Mouse (Mus musculus): Measurements from ENCODE around the gene Fyn. TPM values are rescaled to one million over a fixed set of nuclear protein-coding genes. Genes with fewer than 3 reads are reported as not detected.

Gene Fyn
- polyA plus RNA-seq, 1 experiment from 2014 or later: 32.6 TPM

GRCm38 (mm10) chr10:39566901-39567300 lies 198.2 kb downstream of the Fyn start:
- ATAC-seq (ENCODE audit: low FRiP score, low TSS enrichment): no peak
- no peaks in the 10 kb centered on the region for H3K36me3 ChIP-seq (ENCODE audit: control insufficient read depth, insufficient read depth, low read length)
- H3K9ac ChIP-seq (ENCODE audit: low read depth, low read length): no peak overlapping the region
- WGBS: 86% methylated on average over 12 of the region's 12 CpGs
- no peak overlapping the region for H3K4me3 ChIP-seq (ENCODE audit: low read length)
- H3K9me3 ChIP-seq (ENCODE audit: control insufficient read depth, low read length): no peaks in the 10 kb centered on the region
- no peak overlapping the region for H3K27ac ChIP-seq (ENCODE audit: low read depth, low read length)
- peaks cover 30% of the 10 kb centered on the region for H3K4me1 ChIP-seq (ENCODE audit: control insufficient read depth, insufficient read depth, low read length)
- no peak overlapping the region for H3K4me2 ChIP-seq (replicated peaks; ENCODE audit: low read depth, low read length)
- H3K27me3 ChIP-seq (ENCODE audit: control insufficient read depth, insufficient read depth, low read length): no peaks in the 10 kb centered on the region

GRCm38 (mm10) chr10:39568991-39569390 lies 200.3 kb downstream of the Fyn start:
- Histone ChIP-seq H3K4me2 (replicated peaks; ENCODE audit: low read depth, low read length) (no peak overlapping the region), H3K9me3 (ENCODE audit: control insufficient read depth, low read length) (no peaks in the 10 kb centered on the region), H3K4me1 (ENCODE audit: control insufficient read depth, insufficient read depth, low read length) (peaks cover 23% of the 10 kb centered on the region), H3K4me3 (ENCODE audit: low read length) (no peak overlapping the region), H3K27me3 (ENCODE audit: control insufficient read depth, insufficient read depth, low read length) (no peaks in the 10 kb centered on the region), H3K9ac (ENCODE audit: low read depth, low read length) (no peak overlapping the region), H3K27ac (ENCODE audit: low read depth, low read length) (peak overlapping the region; percentile 14; the same call in 1 of the 2 replicates), H3K36me3 (ENCODE audit: control insufficient read depth, insufficient read depth, low read length) (no peaks in the 10 kb centered on the region)
- ATAC-seq (ENCODE audit: low FRiP score, low TSS enrichment): no peak
- WGBS: 24% methylated on average over 4 of the region's 4 CpGs

- H3K36me3 ChIP-seq (ENCODE audit: control insufficient read depth, insufficient read depth, low read length): no peaks in the 10 kb centered on the region
- H3K27ac ChIP-seq (ENCODE audit: low read depth, low read length): peak overlapping the region; percentile 57
- H3K4me2 ChIP-seq (replicated peaks; ENCODE audit: low read depth, low read length): no peak overlapping the region
- 44% methylated on average over 7 of the region's 7 CpGs for WGBS
- H3K9ac ChIP-seq (ENCODE audit: low read depth, low read length): no peak overlapping the region
- H3K4me3 ChIP-seq (ENCODE audit: low read length): no peak overlapping the region
- no peaks in the 10 kb centered on the region for H3K27me3 ChIP-seq (ENCODE audit: control insufficient read depth, insufficient read depth, low read length)
- ATAC-seq (ENCODE audit: low FRiP score, low TSS enrichment): no peak
- H3K4me1 ChIP-seq (ENCODE audit: control insufficient read depth, insufficient read depth, low read length): peaks cover 22% of the 10 kb centered on the region
- no peaks in the 10 kb centered on the region for H3K9me3 ChIP-seq (ENCODE audit: control insufficient read depth, low read length)
These were observed 202.4 kb downstream of the Fyn start for GRCm38 (mm10) chr10:39571011-39571410.

- no peaks in the 10 kb centered on the region for H3K9me3 ChIP-seq (ENCODE audit: control insufficient read depth, low read length)
- no peak overlapping the region for H3K27ac ChIP-seq (ENCODE audit: low read depth, low read length)
- H3K4me3 ChIP-seq (ENCODE audit: low read length): no peak overlapping the region
- ATAC-seq (ENCODE audit: low FRiP score, low TSS enrichment): no peak
- no peak overlapping the region for H3K4me2 ChIP-seq (replicated peaks; ENCODE audit: low read depth, low read length)
- H3K9ac ChIP-seq (ENCODE audit: low read depth, low read length): no peak overlapping the region
- no peaks in the 10 kb centered on the region for H3K36me3 ChIP-seq (ENCODE audit: control insufficient read depth, insufficient read depth, low read length)
- no peaks in the 10 kb centered on the region for H3K27me3 ChIP-seq (ENCODE audit: control insufficient read depth, insufficient read depth, low read length)
- 32% methylated on average over 9 of the region's 9 CpGs for WGBS
- peaks cover 22% of the 10 kb centered on the region for H3K4me1 ChIP-seq (ENCODE audit: control insufficient read depth, insufficient read depth, low read length)
These were observed 203.5 kb downstream of the Fyn start for GRCm38 (mm10) chr10:39572050-39572671.

- no peak overlapping the region for H3K9ac ChIP-seq (ENCODE audit: low read depth, low read length)
- no peaks in the 10 kb centered on the region for H3K9me3 ChIP-seq (ENCODE audit: control insufficient read depth, low read length)
- no peak overlapping the region for H3K4me2 ChIP-seq (replicated peaks; ENCODE audit: low read depth, low read length)
- ATAC-seq (ENCODE audit: low FRiP score, low TSS enrichment): no peak
- H3K27ac ChIP-seq (ENCODE audit: low read depth, low read length): no peak overlapping the region
- WGBS: 25% methylated on average over 6 of the region's 6 CpGs
- no peaks in the 10 kb centered on the region for H3K27me3 ChIP-seq (ENCODE audit: control insufficient read depth, insufficient read depth, low read length)
- no peaks in the 10 kb centered on the region for H3K36me3 ChIP-seq (ENCODE audit: control insufficient read depth, insufficient read depth, low read length)
- H3K4me1 ChIP-seq (ENCODE audit: control insufficient read depth, insufficient read depth, low read length): peaks cover 22% of the 10 kb centered on the region
- no peak overlapping the region for H3K4me3 ChIP-seq (ENCODE audit: low read length)
These were observed 204.0 kb downstream of the Fyn start for GRCm38 (mm10) chr10:39572672-39573051.

- Histone ChIP-seq H3K36me3 (ENCODE audit: control insufficient read depth, insufficient read depth, low read length) (no peaks in the 10 kb centered on the region), H3K4me2 (replicated peaks; ENCODE audit: low read depth, low read length) (no peak overlapping the region), H3K9me3 (ENCODE audit: control insufficient read depth, low read length) (no peaks in the 10 kb centered on the region), H3K4me1 (ENCODE audit: control insufficient read depth, insufficient read depth, low read length) (peaks cover 10% of the 10 kb centered on the region; the same call in 1 of the 2 replicates), H3K9ac (ENCODE audit: low read depth, low read length) (no peak overlapping the region), H3K27ac (ENCODE audit: low read depth, low read length) (no peak overlapping the region), H3K4me3 (ENCODE audit: low read length) (no peak overlapping the region), H3K27me3 (ENCODE audit: control insufficient read depth, insufficient read depth, low read length) (no peaks in the 10 kb centered on the region)
- ATAC-seq (ENCODE audit: low FRiP score, low TSS enrichment): no peak
- WGBS: 93% methylated on average over 6 of the region's 6 CpGs
These were observed 207.8 kb downstream of the Fyn start for GRCm38 (mm10) chr10:39576466-39576865.

- Histone ChIP-seq H3K9me3 (ENCODE audit: control insufficient read depth, low read length) (no peaks in the 10 kb centered on the region), H3K4me2 (replicated peaks; ENCODE audit: low read depth, low read length) (no peak overlapping the region), H3K27ac (ENCODE audit: low read depth, low read length) (no peak overlapping the region), H3K9ac (ENCODE audit: low read depth, low read length) (no peak overlapping the region), H3K4me3 (ENCODE audit: low read length) (no peak overlapping the region), H3K36me3 (ENCODE audit: control insufficient read depth, insufficient read depth, low read length) (no peaks in the 10 kb centered on the region), H3K27me3 (ENCODE audit: control insufficient read depth, insufficient read depth, low read length) (no peaks in the 10 kb centered on the region), H3K4me1 (ENCODE audit: control insufficient read depth, insufficient read depth, low read length) (no peaks in the 10 kb centered on the region)
- no peak for ATAC-seq (ENCODE audit: low FRiP score, low TSS enrichment)
- 72% methylated on average over 8 of the region's 8 CpGs for WGBS
These were observed 211.8 kb downstream of the Fyn start for GRCm38 (mm10) chr10:39580477-39580876.

- peak; percentile 44; the same call in 1 of the 2 replicates for ATAC-seq (ENCODE audit: low FRiP score, low TSS enrichment)
- Histone ChIP-seq H3K4me1 (ENCODE audit: control insufficient read depth, insufficient read depth, low read length) (no peaks in the 10 kb centered on the region), H3K27me3 (ENCODE audit: control insufficient read depth, insufficient read depth, low read length) (no peaks in the 10 kb centered on the region), H3K9me3 (ENCODE audit: control insufficient read depth, low read length) (no peaks in the 10 kb centered on the region), H3K9ac (ENCODE audit: low read depth, low read length) (no peak overlapping the region), H3K4me2 (replicated peaks; ENCODE audit: low read depth, low read length) (no peak overlapping the region), H3K4me3 (ENCODE audit: low read length) (no peak overlapping the region), H3K36me3 (ENCODE audit: control insufficient read depth, insufficient read depth, low read length) (no peaks in the 10 kb centered on the region), H3K27ac (ENCODE audit: low read depth, low read length) (no peak overlapping the region)
- 89% methylated on average over 2 of the region's 2 CpGs for WGBS
These were observed 213.7 kb downstream of the Fyn start for GRCm38 (mm10) chr10:39582385-39582784.

- Histone ChIP-seq H3K4me1 (ENCODE audit: control insufficient read depth, insufficient read depth, low read length) (peaks cover 8% of the 10 kb centered on the region), H3K4me2 (replicated peaks; ENCODE audit: low read depth, low read length) (no peak overlapping the region), H3K36me3 (ENCODE audit: control insufficient read depth, insufficient read depth, low read length) (no peaks in the 10 kb centered on the region), H3K4me3 (ENCODE audit: low read length) (no peak overlapping the region), H3K27ac (ENCODE audit: low read depth, low read length) (no peak overlapping the region), H3K9ac (ENCODE audit: low read depth, low read length) (no peak overlapping the region), H3K27me3 (ENCODE audit: control insufficient read depth, insufficient read depth, low read length) (no peaks in the 10 kb centered on the region), H3K9me3 (ENCODE audit: control insufficient read depth, low read length) (no peaks in the 10 kb centered on the region)
- no peak for ATAC-seq (ENCODE audit: low FRiP score, low TSS enrichment)
- 85% methylated on average over 12 of the region's 12 CpGs for WGBS
These were observed 215.1 kb downstream of the Fyn start for GRCm38 (mm10) chr10:39583718-39584117.

Measured in kidney, embryonic 14.5 days (tissue).